Mouse (Mus musculus): Measurements from ENCODE around the gene Map3k4.

The Map3k4 gene

DNA sequence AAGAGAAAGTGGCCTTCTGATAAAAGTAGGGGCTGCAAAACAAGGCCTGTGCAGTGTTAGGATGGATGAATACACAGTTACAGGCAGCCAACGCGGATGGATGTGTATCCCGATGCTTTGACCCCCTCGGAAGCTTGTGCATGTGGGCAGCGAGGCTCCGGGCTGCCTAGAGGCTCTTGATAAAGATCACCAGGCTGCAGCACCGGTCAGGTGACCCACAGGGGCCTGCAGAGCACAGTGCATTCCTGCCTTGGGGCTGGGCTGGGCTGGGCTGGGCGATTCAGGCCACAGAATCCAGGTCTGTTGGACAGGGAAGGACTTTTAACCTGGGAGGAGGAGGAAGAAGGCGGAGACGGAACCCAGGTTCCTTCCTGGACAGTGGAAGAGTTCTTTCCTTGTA lies 123.0 kb downstream of the Map3k4 start:
- intact Hi-C loops (cut with DNase I): no loop called here

DNA sequence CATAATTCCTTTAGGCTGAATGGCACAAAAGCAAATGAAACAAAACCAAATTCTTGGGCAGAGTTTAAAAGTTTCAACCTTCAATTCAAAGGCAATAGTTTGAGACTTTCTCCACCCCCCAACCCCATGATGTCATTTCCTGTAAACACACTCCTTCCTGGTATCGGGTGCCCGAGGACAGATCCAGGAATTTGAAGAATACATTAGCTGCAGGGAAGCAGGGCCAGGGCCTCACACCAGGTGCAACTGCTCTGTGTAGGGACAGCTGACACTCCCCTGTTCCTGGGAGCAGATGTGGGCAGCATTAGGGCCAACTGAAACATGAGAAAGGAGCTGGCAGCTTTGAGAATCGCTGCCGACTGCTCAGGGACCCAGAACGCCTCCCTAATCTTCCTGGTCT lies 123.5 kb downstream of the Map3k4 start:
- intact Hi-C loops (cut with DNase I): no loop called here

GRCm38 (mm10) chr17:12187782-12188181 lies 130.8 kb downstream of the Map3k4 start:
- intact Hi-C loops (cut with DNase I): no loop called here

GRCm38 (mm10) chr17:12186341-12186740 lies 132.3 kb downstream of the Map3k4 start:
- intact Hi-C loops (cut with DNase I): no loop called here

- intact Hi-C loops (cut with DNase I): no loop called here
Observed at GRCm38 (mm10) chr17:12185855-12186254, 132.7 kb downstream of the Map3k4 start.

DNA sequence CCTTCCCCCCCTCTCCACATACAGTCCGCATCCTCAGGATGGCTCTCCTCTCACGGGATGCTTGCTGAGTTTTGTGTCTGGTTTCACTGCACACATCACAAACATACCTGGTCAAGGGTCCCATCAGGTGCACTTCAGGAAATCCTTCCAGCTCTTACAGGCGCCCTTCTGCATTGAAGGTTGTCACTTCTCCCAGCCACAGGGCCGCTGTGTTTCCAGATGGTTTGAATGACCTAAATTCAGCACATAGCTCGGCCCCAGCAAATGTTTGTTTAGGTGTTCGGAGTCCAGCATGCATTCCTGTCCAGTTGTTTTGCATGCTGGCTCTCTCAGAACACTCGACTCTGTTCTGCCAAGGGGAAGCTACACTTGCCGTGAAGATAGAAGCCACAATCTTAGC lies 134.3 kb downstream of the Map3k4 start:
- intact Hi-C loops (cut with DNase I): no loop called here

DNA sequence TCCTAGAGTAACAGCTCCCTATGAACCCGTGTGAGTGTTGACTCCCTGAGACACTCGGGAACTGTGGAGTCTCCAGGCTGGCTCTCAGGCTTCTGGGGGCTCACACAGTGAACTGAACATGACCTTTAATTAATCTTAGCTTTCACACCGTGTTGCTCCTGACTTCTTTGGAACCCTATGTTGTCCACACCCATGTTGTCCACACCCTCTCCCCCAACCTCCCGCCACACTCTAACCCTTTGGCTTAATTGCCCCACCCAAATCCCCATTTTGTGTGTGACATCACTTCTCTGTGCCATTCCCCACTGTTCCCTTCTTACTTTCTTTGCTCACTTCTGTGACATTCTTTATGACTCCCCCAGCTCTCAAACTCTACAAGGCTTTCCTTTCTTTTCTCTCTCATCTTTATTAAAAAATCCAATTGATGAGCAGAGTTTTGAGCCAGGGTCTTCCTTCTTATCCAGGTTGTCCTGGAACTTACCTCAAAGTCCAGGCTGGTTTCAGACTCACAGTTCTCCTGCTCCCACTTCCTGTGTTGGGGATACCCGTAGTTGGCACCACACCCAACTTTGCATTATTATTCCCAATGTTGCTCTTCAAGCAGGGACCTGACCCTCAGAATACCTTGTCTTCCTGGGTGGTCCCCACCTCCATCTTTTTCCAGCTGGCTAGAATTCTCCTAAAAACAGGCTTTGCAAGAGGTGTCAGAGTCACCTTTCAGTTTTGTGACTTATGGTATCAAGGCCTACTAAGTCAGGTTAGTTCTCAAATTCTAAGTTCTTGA lies 135.7 kb downstream of the Map3k4 start:
- intact Hi-C loops (cut with DNase I): no loop called here

DNA sequence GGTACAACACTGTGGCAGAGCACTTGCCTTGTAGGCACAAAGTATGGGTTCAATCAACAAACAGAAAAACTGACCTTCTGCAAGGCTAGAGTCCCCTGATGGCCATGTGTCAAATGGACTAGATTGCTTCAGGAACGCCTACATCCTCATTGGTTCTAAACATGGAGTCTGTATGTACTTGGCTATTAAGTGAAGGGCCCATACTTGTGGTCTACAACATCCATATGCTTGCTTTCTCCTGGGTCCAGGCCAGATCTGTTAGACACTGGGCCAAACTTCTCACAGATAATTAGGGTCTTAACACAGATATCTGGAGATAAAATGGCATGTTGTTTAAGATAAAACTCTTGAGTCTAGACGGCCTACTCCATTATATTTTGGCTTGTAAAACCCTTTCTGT lies 138.8 kb downstream of the Map3k4 start:
- intact Hi-C loops (cut with DNase I): no loop called here

- intact Hi-C loops (cut with DNase I): no loop called here
Observed at GRCm38 (mm10) chr17:12179339-12179738, 139.3 kb downstream of the Map3k4 start.

Measured in adrenal gland (tissue).